Mouse (Mus musculus) lung, postnatal 36 days (tissue): ENCODE measurements around the gene Polr2e.

Source experiments
- DNase-seq: peaks from one replicate; pipeline ENCODE4 v3.0.0; 2022; ENCODE audit warnings: mixed read lengths

Polr2e gene

GRCm38 (mm10) chr10:79987771-79988505, 51.7 kb downstream of the Polr2e start:
- DNase-seq: peak; percentile 16

- peak; percentile 96 for DNase-seq
Measured at GRCm38 (mm10) chr10:79986963-79987362, 52.6 kb downstream of the Polr2e start.

- peak; percentile 74 for DNase-seq
Measured at GRCm38 (mm10) chr10:79986232-79986878, 53.2 kb downstream of the Polr2e start.
